15 mouse cellular contexts compared by ENCODE assay signal in the genomic region with DNA sequence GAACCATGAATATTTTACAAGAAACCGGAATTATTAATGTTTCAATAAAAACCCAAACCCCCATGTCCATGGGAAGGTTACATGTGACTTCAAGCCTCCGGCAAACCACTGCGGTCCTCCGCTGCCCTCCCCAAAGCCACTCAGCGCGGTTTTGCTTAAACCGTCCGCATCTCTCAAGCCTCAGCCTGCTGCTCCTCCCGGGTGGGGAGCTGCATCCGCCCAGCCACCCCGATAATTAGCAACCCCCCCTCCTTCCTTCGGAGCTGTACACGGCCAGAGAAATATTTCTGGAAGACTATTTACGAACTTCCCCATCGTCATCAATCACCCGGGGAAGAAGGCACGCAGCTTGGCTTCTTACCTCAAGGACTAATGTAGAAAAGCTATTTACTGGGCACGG.
DNase-seq lines count a peak whose midpoint lies in the region; ATAC-seq lines count a peak whose summit lies in the region.
"Had no signal": no experiment of that assay in that cellular context is flagged by ENCODE, and none has a peak within 500 bp of the region (broad histone marks: within the 10 kb centered on the region; RNA-seq: fewer than 3 reads in every experiment).

No protein-coding gene starts in this region.

- ATAC-seq in hindbrain, embryonic 13.5 days (ENCODE audit: low FRiP score) = no peak; the same call in 1 of the 2 replicates
- ATAC-seq in lung, embryonic 15.5 days (ENCODE audit: borderline replicate concordance, extremely low read depth, low FRiP score, low TSS enrichment) = no peak
- ATAC-seq in intestine, embryonic 15.5 days = no peak
- no peak; the same call in 1 of the 2 replicates for ATAC-seq in neural tube, embryonic 15.5 days (ENCODE audit: low FRiP score)
- ATAC-seq in activated CD4-positive, CD25-positive, alpha-beta regulatory T cell, adult 4 months = no peak
- ATAC-seq: lung, postnatal 0 days had no signal

- no peaks in the 10 kb centered on the region for H3K9me3 ChIP-seq in hindbrain, embryonic 13.5 days
- H3K9me3 ChIP-seq in hindbrain, embryonic 10.5 days = no peaks in the 10 kb centered on the region
- H3K9me3 ChIP-seq in lung, embryonic 15.5 days = no peaks in the 10 kb centered on the region
- H3K9me3 ChIP-seq in intestine, embryonic 15.5 days = no peaks in the 10 kb centered on the region
- no peaks in the 10 kb centered on the region for H3K9me3 ChIP-seq in neural tube, embryonic 15.5 days (replicated peaks)
- H3K9me3 ChIP-seq: heart, embryonic 10.5 days had no signal

- H3K9ac ChIP-seq in hindbrain, embryonic 13.5 days = peak overlapping the region; percentile 36; the same call in 1 of the 2 replicates
- no peak overlapping the region for H3K9ac ChIP-seq in lung, embryonic 15.5 days
- H3K9ac ChIP-seq in intestine, embryonic 15.5 days = no peak overlapping the region
- no peak overlapping the region for H3K9ac ChIP-seq in neural tube, embryonic 15.5 days (replicated peaks)

- peak overlapping the region; percentile 52; the same call in 1 of the 2 replicates for H3K27ac ChIP-seq in hindbrain, embryonic 13.5 days
- H3K27ac ChIP-seq in hindbrain, embryonic 10.5 days = no peak overlapping the region
- H3K27ac ChIP-seq in lung, embryonic 15.5 days = no peak overlapping the region
- no peak overlapping the region for H3K27ac ChIP-seq in intestine, embryonic 15.5 days
- no peak overlapping the region for H3K27ac ChIP-seq in neural tube, embryonic 15.5 days (replicated peaks)
- H3K27ac ChIP-seq: embryonic facial prominence, embryonic 10.5 days; heart, embryonic 10.5 days; left cerebral cortex, adult 2 months had no signal

- H3K4me1 ChIP-seq in hindbrain, embryonic 13.5 days (replicated peaks) = peaks cover 18% of the 10 kb centered on the region
- H3K4me1 ChIP-seq in hindbrain, embryonic 10.5 days (replicated peaks) = peaks cover 4% of the 10 kb centered on the region
- peaks cover 7% of the 10 kb centered on the region; the same call in 1 of the 2 replicates for H3K4me1 ChIP-seq in lung, embryonic 15.5 days
- 0 out of 2 replicates have a peak, but pooled peaks cover 6% of the 10 kb centered on the region for H3K4me1 ChIP-seq in intestine, embryonic 15.5 days (replicated peaks)
- H3K4me1 ChIP-seq in neural tube, embryonic 15.5 days = peaks cover 17% of the 10 kb centered on the region

- DNase-seq in hindbrain, embryonic 10.5 days (ENCODE audit: low spot score) = no peak
- no peak for DNase-seq in lung, postnatal 36 days
- no peak for DNase-seq in gastrocnemius, adult 18-20 months (ENCODE audit: low spot score)
- DNase-seq: cerebellum, adult 8-10 months; gastrocnemius, postnatal 25 days; thymus, postnatal 14 days had no signal

- H3K4me3 ChIP-seq in hindbrain, embryonic 13.5 days = no peak overlapping the region
- no peak overlapping the region for H3K4me3 ChIP-seq in hindbrain, embryonic 10.5 days
- H3K4me3 ChIP-seq in lung, embryonic 15.5 days = no peak overlapping the region
- H3K4me3 ChIP-seq in intestine, embryonic 15.5 days (replicated peaks) = no peak overlapping the region
- H3K4me3 ChIP-seq in neural tube, embryonic 15.5 days (replicated peaks) = no peak overlapping the region
- H3K4me3 ChIP-seq: embryonic facial prominence, embryonic 10.5 days; heart, embryonic 10.5 days; left cerebral cortex, adult 2 months had no signal

- no peaks in the 10 kb centered on the region for H3K36me3 ChIP-seq in hindbrain, embryonic 13.5 days
- H3K36me3 ChIP-seq in hindbrain, embryonic 10.5 days = no peaks in the 10 kb centered on the region
- no peaks in the 10 kb centered on the region for H3K36me3 ChIP-seq in lung, embryonic 15.5 days
- H3K36me3 ChIP-seq in intestine, embryonic 15.5 days = no peaks in the 10 kb centered on the region
- no peaks in the 10 kb centered on the region for H3K36me3 ChIP-seq in neural tube, embryonic 15.5 days
- H3K36me3 ChIP-seq: embryonic facial prominence, embryonic 10.5 days; heart, embryonic 10.5 days had no signal

- 54% methylated on average over 18 of the region's 18 CpGs for WGBS in hindbrain, embryonic 13.5 days
- 85% methylated on average over 18 of the region's 18 CpGs for WGBS in hindbrain, embryonic 10.5 days
- 32% methylated on average over 18 of the region's 18 CpGs for WGBS in lung, embryonic 15.5 days
- WGBS in intestine, embryonic 15.5 days = 40% methylated on average over 18 of the region's 18 CpGs
- 50% methylated on average over 18 of the region's 18 CpGs for WGBS in neural tube, embryonic 15.5 days

- peaks cover 15% of the 10 kb centered on the region for H3K27me3 ChIP-seq in hindbrain, embryonic 13.5 days
- peaks cover 13% of the 10 kb centered on the region for H3K27me3 ChIP-seq in hindbrain, embryonic 10.5 days (ENCODE audit: insufficient read depth, poor library complexity, severe bottlenecking)
- peaks cover 16% of the 10 kb centered on the region; the same call in 1 of the 2 replicates for H3K27me3 ChIP-seq in lung, embryonic 15.5 days
- no peaks in the 10 kb centered on the region for H3K27me3 ChIP-seq in intestine, embryonic 15.5 days (replicated peaks)
- H3K27me3 ChIP-seq in neural tube, embryonic 15.5 days (replicated peaks) = no peaks in the 10 kb centered on the region

- H3K4me2 ChIP-seq in hindbrain, embryonic 13.5 days = peak overlapping the region; percentile 34
- H3K4me2 ChIP-seq in lung, embryonic 15.5 days = peak overlapping the region; percentile 22; the same call in 1 of the 2 replicates
- H3K4me2 ChIP-seq in intestine, embryonic 15.5 days (replicated peaks) = 0 out of 2 replicates have a peak overlapping the region, but pooled peaks have one; percentile 31
- H3K4me2 ChIP-seq in neural tube, embryonic 15.5 days = peak overlapping the region; percentile 42
